Mouse (Mus musculus) kidney, adult 2 months (tissue): ENCODE results near the gene Bcl2l13.

ENCODE experiments used
- CTCF ChIP-seq: fragments of 200-500 bp; conservative IDR thresholded peaks from 2 replicates; pipeline ENCODE4 v1.5.1; 2011; ENCODE audit warnings: low read depth, mild to moderate bottlenecking, control low read depth, low read length, moderate library complexity, mixed read lengths; ENCODE audit not compliant: insufficient read depth, insufficient read length
- POLR2A ChIP-seq: fragments of 200-500 bp; IDR thresholded peaks from one replicate; pipeline ENCODE4 v1.6.1; 2011; ENCODE audit warnings: low read depth, low read length, control low read depth

DNA sequence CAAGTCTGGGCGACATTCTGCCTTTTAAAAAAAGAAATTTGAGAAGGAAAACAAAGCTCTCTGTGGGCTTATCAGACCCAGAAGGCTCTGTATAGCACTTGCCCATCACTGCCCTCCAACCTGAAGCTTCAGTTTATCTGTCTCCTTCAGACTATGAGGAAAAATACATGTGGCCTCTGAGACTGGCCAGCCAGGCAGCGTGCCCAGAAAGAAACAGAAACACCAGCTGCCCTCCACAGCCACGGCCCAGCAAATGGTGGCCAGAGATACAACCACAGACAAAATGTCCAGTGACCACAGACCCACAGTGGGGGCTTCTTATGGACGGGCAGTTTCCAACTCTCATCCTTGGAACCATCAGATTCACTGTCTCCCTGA, 78.5 kb downstream of the Bcl2l13 start:
- TF ChIP-seq POLR2A (no peak), CTCF (no peak)
